Mouse (Mus musculus) skeletal muscle tissue, adult 2 months (tissue): ENCODE measurements around the gene Cdc42bpg.

Experiments
- DNase-seq: peaks from one replicate; pipeline ENCODE4 v3.0.0-alpha.2; 2012; ENCODE audit warnings: low read depth, low spot score

Cdc42bpg gene

DNA sequence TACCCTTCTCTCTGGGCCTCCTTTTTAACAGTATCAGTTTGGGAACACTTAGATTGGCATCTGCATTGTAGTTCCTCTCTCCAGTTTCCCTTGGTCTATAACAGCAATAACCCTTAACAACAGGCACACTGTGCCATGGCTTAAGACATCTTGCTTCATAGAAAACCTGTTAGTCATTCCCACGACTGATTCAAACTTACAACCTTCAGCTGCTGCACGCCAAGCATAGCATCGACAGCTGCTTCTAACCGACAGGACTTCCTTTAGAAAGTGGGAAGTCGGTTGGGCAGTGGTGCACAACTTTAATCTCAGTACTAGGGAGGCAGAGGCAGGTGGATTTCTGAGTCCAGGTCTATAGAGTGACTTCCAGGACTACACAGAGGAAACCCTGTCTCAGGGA, 24.9 kb downstream of the Cdc42bpg start:
- DNase-seq = no peak

DNA sequence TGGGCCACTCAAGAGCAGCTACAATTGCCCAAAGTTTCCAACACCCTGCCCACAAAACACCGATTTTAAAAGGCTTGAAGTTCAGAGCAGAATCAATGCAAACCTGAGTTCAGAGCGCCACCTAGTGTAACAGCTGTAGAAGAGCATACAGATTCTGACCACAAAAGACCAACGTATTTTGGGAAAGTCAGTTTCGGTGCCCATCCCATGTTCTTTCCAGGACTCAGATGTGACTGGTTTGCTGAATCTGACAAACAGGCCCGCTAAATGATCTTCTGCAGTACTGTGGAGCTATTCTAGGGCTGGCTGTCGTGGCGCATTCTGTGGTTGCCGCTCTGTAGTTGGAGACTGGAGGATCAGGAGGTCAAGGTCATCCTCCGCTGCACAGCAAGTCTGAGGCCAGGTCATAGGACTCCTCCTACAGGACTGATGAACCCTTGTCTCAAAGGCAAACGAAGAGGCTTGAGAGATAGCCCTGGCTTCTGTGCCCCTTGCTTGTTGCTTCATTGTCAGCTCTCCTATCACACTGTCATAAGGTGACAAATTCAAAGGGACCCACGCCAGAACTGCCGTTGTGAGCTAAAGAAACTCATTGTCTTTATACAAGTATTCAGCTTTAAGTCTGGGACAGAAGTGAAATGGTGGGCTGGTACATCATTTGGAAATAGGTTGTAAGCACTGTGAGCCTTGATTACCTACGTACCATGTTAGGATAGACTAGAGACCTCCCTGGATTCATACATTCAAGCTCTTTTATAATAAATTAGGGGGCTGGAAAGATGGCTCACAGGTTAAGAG, 25.7 kb downstream of the Cdc42bpg start:
- DNase-seq = peak; percentile 65

DNA sequence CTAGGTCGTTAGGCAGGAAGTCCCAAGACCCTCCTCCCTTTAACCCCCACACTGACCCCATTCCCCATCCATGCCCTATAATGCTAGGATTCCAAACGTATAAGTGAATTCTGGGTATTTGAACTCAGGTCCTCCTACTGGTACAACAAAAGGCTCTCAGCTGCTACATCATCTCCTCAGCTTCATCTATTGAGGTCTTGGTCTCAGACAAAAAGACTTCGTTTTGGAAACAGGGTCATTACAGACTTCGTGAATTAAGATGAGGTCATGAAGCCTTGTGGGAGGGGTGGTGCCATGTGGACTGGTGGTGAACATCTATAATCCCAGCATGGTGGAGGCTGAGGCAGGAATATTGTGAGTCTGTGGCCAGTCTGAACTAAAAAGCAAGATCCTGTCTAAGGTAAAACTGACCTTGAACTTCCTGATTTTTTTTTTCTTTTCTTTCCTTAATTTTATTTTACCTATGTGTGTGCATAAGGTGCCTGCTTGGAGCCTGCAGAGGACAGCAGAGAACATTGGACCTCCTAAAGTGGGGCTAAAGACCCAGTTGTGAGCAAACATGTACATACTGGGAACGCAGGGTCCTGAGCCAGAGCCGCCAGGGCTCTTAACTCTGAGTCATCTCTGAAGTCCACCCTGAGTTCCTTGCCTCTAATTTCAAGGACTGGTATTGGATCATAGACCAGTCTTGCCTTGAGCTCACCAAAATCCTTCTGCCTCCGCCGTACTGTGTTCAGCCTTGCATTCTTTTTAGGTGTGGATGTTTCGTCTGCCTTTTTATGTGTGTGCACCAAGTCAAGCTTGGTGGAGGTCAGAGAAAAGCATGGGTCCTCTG, 27.7 kb downstream of the Cdc42bpg start:
- DNase-seq = no peak

- DNase-seq = peak; percentile 97
Observed at GRCm38 (mm10) chr19:6334673-6335457, 28.6 kb downstream of the Cdc42bpg start, which contains the start of gene Men1. Gene Men1, plus strand, starts transcription at chr19:6334979.

DNA sequence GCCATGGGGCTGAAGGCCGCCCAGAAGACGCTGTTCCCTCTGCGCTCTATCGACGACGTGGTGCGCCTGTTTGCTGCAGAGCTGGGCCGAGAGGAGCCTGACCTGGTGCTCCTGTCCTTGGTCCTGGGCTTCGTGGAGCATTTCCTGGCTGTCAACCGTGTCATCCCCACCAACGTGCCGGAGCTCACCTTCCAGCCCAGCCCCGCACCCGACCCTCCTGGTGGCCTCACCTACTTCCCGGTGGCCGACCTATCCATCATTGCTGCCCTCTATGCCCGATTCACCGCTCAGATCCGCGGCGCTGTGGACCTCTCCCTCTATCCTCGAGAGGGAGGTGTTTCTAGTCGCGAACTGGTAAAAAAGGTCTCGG, 29.2 kb downstream of the Cdc42bpg start:
- DNase-seq = no peak

DNA sequence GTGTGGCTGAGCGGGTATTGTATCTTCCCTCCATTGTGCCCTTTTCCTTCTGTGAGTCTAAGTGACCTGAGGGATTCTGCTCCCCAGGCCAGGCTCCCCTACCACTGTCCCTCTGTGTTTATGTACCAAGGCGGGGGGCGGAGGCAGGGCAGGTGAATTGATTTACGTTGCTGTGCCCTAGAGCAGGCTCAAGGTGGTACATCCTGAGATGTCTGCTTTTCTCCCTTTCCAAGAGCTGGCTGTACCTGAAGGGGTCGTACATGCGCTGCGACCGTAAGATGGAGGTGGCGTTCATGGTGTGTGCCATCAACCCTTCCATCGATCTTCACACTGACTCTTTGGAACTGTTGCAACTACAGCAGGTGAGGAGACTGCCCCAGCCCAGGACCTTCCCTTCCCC, 30.7 kb downstream of the Cdc42bpg start:
- DNase-seq = no peak

GRCm38 (mm10) chr19:6338171-6338570, 31.9 kb downstream of the Cdc42bpg start:
- DNase-seq = no peak

DNA sequence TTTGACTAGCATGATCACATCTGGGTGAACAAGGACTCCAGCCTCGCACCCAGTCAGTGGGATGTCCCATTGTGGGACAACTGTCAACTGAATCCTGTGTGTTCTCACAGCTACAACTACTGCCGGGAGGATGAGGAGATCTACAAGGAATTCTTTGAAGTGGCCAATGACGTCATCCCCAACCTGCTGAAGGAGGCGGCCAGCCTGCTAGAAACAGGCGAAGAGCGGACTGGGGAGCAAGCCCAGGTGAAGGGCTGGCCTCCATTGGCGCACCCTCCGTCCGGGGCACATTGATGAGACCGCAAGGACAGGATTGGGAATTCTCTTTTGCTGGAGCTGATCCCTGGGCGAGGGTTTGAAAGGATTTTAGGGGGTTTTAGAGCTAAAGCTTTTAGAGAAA, 32.5 kb downstream of the Cdc42bpg start:
- DNase-seq = no peak

- no peak for DNase-seq
Observed at GRCm38 (mm10) chr19:6339191-6339590, 32.9 kb downstream of the Cdc42bpg start.

DNA sequence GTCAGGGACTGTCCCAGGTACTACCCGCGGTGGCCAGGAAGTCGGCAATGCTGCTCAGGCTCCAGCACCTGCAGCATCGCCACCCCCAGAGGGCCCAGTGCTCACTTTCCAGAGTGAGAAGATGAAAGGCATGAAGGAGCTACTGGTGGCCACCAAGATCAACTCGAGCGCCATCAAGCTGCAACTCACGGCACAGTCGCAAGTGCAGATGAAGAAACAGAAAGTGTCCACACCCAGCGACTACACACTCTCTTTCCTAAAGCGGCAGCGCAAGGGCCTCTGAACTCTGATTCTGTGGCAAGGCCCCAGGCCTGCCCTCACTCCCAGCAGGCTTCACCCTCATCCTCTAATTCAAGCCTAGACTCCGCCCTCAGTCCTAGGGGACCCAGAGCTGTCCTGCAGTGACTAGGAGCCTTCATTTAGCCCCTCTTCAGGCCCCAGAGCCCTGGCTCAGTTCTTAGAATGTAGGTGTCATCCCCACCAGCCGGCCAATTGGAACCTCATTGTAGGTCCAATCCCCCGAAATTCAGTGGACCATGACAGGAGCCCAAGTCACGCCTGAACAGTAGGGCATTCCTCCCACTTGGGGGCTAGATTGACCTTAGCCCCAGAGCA, 33.7 kb downstream of the Cdc42bpg start:
- DNase-seq = no peak

DNA sequence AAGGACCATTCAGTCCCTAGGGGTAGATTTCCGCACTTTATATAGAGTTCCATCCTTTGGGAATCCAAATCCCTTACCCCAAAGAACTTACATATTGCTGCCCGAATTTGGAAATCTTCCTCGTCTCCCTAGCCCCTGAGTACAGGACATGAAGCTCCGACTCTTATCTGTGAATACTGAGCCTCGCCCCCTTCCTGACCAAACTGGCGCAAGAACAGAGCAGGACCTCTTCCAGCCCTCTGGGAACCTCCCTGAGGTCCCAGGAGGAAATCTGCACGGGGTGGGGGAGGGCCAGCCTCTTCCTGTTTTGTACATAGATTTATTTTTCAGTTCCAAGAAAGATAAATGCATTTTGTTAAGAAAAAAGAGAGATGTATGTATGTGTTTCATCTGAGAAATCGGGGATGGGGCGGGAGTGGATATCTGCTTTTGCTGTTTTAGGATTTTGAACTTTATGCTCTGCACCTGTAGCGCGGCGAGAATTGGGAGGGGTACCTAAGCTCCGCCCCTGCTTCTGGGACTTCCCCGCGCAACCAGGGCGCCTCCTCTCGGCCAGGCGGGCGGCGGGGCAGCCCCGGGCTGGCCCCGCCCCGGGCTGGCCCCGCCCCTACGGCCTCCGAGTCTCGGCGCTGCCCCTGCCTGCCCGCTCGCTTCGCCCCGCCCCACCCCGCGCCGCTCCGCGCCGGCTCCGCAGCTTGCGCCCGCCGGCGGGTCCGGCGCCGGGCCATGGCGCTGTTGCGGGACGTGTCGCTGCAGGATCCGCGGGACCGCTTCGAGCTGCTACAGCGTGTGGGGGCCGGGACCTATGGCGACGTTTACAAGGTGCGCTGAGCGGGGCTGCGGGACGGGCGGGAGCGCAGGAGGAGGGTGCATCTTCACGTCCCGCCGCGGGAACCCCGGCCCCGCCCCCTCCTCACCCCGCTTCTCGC, 34.5 kb downstream of the Cdc42bpg start, which contains the start of gene Map4k2:
Map4k2 (plus strand) TSS at position 612 of the 929 bp plus-strand sequence.
- DNase-seq = peak; percentile 67

DNA sequence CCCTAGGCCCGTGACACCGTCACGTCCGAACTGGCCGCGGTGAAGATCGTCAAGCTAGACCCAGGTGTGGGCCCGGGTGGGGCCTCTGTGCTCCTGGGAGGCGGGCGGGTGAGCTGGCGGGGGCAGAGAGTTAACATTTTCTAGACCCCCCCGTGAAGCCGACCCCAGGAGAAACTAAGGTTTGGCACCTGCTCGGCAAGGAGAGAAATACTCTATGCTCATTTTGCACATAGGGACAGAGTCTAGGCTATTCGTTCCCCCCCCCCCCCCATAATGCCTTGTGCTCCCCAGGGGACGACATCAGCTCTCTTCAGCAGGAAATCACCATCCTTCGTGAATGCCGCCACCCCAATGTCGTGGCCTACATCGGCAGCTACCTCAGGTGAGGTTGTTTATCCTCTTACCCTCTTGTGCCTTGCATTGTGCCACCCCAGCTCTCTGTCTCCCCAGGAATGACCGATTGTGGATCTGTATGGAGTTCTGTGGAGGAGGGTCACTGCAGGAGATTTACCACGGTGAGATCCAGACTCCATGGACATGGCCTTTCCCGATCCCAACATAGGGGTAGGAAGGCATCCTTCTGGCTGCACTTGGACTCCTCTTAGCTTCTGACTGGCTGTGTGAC, 35.3 kb downstream of the Cdc42bpg start:
- no peak for DNase-seq

GRCm38 (mm10) chr19:6342276-6342933, 36.1 kb downstream of the Cdc42bpg start:
- no peak for DNase-seq

- no peak for DNase-seq
Observed at GRCm38 (mm10) chr19:6343066-6343925, 37.0 kb downstream of the Cdc42bpg start.

GRCm38 (mm10) chr19:6343996-6344395, 37.7 kb downstream of the Cdc42bpg start:
- DNase-seq = no peak

DNA sequence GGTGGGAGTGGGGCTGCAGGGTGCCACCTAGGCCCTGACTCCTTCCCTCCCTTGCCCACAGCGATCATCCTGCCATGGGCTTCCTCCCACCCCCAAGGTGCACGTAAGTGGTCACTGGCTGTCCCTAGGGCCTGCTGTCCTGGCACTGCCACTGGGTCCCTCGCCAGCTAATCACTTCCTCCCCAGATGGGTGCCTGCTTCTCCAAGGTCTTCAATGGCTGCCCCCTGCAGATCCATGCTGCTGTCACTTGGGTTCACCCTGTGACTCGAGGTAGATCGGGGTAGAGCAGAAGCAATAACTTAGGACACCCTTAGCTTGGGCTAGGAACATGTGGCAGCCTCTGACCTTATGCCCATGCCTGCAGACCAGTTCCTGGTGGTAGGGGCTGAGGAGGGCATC, 39.8 kb downstream of the Cdc42bpg start:
- no peak for DNase-seq

DNA sequence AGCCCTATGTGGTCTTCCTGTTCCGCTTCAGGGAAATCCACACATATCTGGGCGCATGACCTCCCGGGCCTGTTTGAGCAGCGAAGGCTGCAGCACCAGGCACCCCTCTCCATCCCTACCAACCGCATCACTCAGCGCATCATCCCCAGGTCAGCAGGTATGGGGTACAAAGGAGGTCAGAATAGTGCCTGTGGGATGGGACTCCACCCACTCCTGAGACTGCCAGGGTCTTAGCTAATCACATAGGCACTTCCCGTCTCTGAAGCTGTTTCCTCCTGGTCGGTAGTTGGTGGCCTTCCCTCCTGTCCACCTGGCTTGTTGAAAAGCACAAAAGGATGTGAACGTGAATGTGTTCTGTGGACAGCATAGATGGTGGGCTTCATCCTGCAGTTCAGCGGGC, 40.4 kb downstream of the Cdc42bpg start:
- no peak for DNase-seq

DNA sequence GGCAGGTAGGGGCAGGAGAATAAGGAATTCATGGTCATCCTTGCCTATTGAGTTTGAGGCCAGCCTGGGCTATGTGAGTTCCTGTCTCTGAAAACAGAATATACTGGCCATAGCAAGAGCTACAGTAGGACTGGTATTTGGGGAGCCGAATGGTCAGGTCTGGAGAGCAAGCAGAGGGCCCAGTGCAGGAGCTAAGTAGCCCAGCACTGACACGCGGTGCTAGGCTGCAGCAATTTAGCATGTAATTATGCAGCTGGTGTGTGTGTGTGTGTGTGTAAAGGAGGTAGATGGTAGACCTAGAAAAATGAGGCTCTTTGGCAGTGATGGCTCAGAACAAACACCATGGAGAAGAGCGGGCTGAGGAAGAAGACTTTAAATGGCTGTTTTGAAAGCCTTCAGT, 41.4 kb downstream of the Cdc42bpg start:
- no peak for DNase-seq
